8 mouse cellular contexts compared by ENCODE assay signal in the genomic region with DNA sequence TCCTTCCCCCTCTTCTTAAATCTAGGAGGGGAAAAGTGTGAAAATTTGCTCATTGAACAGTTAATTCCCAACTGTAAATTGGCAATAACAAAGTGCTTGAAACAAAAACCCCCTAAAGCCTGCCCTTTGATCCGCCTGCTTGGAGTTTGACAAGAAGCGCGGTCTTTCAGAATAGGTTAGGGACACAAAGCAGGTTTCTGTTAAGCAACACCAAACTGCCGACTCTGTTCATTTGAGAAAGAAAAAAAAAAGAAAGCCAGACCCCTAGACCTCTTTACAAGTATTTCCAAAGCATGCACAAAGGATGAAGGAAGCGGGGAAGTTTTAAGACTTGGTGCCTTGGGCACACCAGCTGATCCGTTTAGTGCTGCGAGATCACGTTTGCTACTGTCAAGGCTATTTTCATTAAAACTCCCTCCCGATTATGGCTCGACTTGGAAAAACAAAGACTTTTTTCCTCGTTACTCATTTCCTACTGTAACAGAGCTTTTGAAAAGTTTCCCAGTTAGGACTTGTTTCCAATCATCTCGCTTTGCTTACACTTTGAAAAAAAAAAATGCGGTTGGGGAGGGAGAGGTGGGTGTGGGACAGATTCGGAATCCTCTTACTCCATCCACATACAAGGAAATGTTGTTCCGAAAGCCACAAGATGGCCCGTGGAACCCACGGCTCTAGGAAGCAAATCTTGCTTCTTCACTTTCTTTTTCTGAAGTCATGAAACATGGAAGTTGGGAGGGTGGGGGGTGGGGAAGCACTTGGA. TPM values are rescaled to one million over a fixed set of nuclear protein-coding genes. Genes with fewer than 3 reads are reported as not detected.
DNase-seq lines count a peak whose midpoint lies in the region; ATAC-seq lines count a peak whose summit lies in the region.

No protein-coding gene starts in this region.

- DNase-seq in CD4-positive helper T cell, adult 2 months (ENCODE audit: low read depth, low spot score): peak; percentile 68
- peak; percentile 67 for DNase-seq in adipocyte (ENCODE audit: low spot score)
- DNase-seq in limb, embryonic 10.5 days (ENCODE audit: low spot score): no peak
- DNase-seq in right cerebral cortex, postnatal 36 days (ENCODE audit: low spot score in 2 of 2): no peak
- DNase-seq in left cerebral cortex, adult 11 months (ENCODE audit: low spot score): no peak

- H3K36me3 ChIP-seq in heart, embryonic 13.5 days: peaks cover 34% of the 10 kb centered on the region
- peaks cover 35% of the 10 kb centered on the region for H3K36me3 ChIP-seq in limb, embryonic 10.5 days
- peaks cover 17% of the 10 kb centered on the region for H3K36me3 ChIP-seq in neural tube, embryonic 12.5 days

- peak overlapping the region; percentile 92 for H3K9ac ChIP-seq in heart, embryonic 13.5 days
- peak overlapping the region; percentile 67; the same call in 1 of the 2 replicates for H3K9ac ChIP-seq in neural tube, embryonic 12.5 days

- H3K27me3 ChIP-seq in heart, embryonic 13.5 days (replicated peaks): no peaks in the 10 kb centered on the region
- H3K27me3 ChIP-seq in limb, embryonic 10.5 days (ENCODE audit: low read depth, poor library complexity, severe bottlenecking): no peaks in the 10 kb centered on the region
- no peaks in the 10 kb centered on the region for H3K27me3 ChIP-seq in neural tube, embryonic 12.5 days (replicated peaks)

- peak overlapping the region; percentile 98 for H3K27ac ChIP-seq in heart, embryonic 13.5 days (replicated peaks)
- H3K27ac ChIP-seq in limb, embryonic 10.5 days: peak overlapping the region; percentile 99
- H3K27ac ChIP-seq in neural tube, embryonic 12.5 days: 0 out of 2 replicates have a peak overlapping the region, but pooled peaks have one; percentile 27

- H3K4me1 ChIP-seq in heart, embryonic 13.5 days: peaks cover 39% of the 10 kb centered on the region
- H3K4me1 ChIP-seq in limb, embryonic 10.5 days: peaks cover 52% of the 10 kb centered on the region
- H3K4me1 ChIP-seq in neural tube, embryonic 12.5 days: peaks cover 30% of the 10 kb centered on the region

- ATAC-seq in heart, embryonic 13.5 days (ENCODE audit: extremely low read depth, insufficient number of reproducible peaks, low FRiP score, low TSS enrichment): no peak
- no peak for ATAC-seq in neural tube, embryonic 12.5 days (ENCODE audit: low FRiP score, low read depth)
- no peak for ATAC-seq in inflammation-experienced regulatory T-cells, adult 6 months

- no peaks in the 10 kb centered on the region for H3K9me3 ChIP-seq in heart, embryonic 13.5 days
- no peaks in the 10 kb centered on the region for H3K9me3 ChIP-seq in limb, embryonic 10.5 days (replicated peaks)
- no peaks in the 10 kb centered on the region for H3K9me3 ChIP-seq in neural tube, embryonic 12.5 days

- WGBS in heart, embryonic 13.5 days: 2% methylated on average over 17 of the region's 17 CpGs
- WGBS in limb, embryonic 10.5 days: 1% methylated on average over 17 of the region's 17 CpGs
- under 1% methylated on average over 17 of the region's 17 CpGs for WGBS in neural tube, embryonic 12.5 days

- peak overlapping the region; percentile 74 for H3K4me3 ChIP-seq in heart, embryonic 13.5 days
- peak overlapping the region; percentile 92 for H3K4me3 ChIP-seq in limb, embryonic 10.5 days
- H3K4me3 ChIP-seq in neural tube, embryonic 12.5 days: peak overlapping the region; percentile 57

- peak overlapping the region; percentile 99 for H3K4me2 ChIP-seq in heart, embryonic 13.5 days
- peak overlapping the region; percentile 93 for H3K4me2 ChIP-seq in neural tube, embryonic 12.5 days (replicated peaks)

RNA-seq across cellular contexts. Expression of gene Tgif1, which starts 5.4 kb away (rescaled TPM):
- 25.4 and 26.0 TPM in 2 replicates for polyA plus RNA-seq in heart, embryonic 13.5 days (2015; fragmentation: Nextera tagmentation; extraction: Ambion mirVana)
- polyA plus RNA-seq in limb, embryonic 10.5 days (2016; fragmentation: Nextera tagmentation; extraction: Ambion mirVana): 105 and 132 TPM in 2 replicates
- 52.7 and 57.2 TPM in 2 replicates for polyA plus RNA-seq in neural tube, embryonic 12.5 days (2016; fragmentation: Nextera tagmentation; extraction: Ambion mirVana)
- 10 to 100 TPM; 44.9 to 73.0 (median 47.1) TPM for polyA plus RNA-seq in inflammation-experienced regulatory T-cells, adult 6 months (2017; shearing (Covaris generic))

Comparison
In these comparisons a context has a peak if more than half of its experiments do, and no peak if none do; other contexts are left out.
1. DNase-seq: peak in CD4-positive helper T cell, adult 2 months (single experiment) and adipocyte (single experiment); none in limb, embryonic 10.5 days (single experiment), right cerebral cortex, postnatal 36 days (0 of 2) and left cerebral cortex, adult 11 months (single experiment).
2. H3K27ac ChIP-seq: peak in every context shown above with its lines; median percentile 99 in limb, embryonic 10.5 days; 98 in heart, embryonic 13.5 days; 27 in neural tube, embryonic 12.5 days.
3. Peak in every context shown above with its lines, with median percentiles within 50 percentile points of each other: H3K4me3 ChIP-seq.